Mouse (Mus musculus) liver, embryonic 14.5 days (tissue): ENCODE data around the gene Wdr89. TPM values are rescaled to one million over a fixed set of nuclear protein-coding genes. Genes with fewer than 3 reads are reported as not detected.

Experiments used
- ATAC-seq: fragments of 200-750 bp; cut with Nextera tagmentation; 2 replicates; pipeline ENCODE4 v1.8.0; 2017; ENCODE audit warnings: moderate number of reproducible peaks, mild to moderate bottlenecking, moderate library complexity; ENCODE audit not compliant: insufficient read depth
- DNase-seq, 3 experiments: peaks; one replicate each; pipeline ENCODE4 v3.0.0-alpha.2; 2012 to 2013; ENCODE audit warnings: low read depth in 3 of 3, low spot score in 3 of 3
- H3K27ac ChIP-seq: fragments of 300-500 bp; sonication (generic); 2 replicates; pipeline ENCODE4 v1.5.1; 2014; ENCODE audit warnings: moderate library complexity, mild to moderate bottlenecking, control low read depth, inconsistent platforms
- H3K27me3 ChIP-seq: fragments of 300-500 bp; sonication (generic); 2 replicates; pipeline ENCODE4 v1.6.1; 2014; ENCODE audit warnings: mild to moderate bottlenecking, low read length, moderate library complexity; ENCODE audit not compliant: control insufficient read depth, insufficient read depth
- H3K36me3 ChIP-seq: fragments of 300-500 bp; sonication (generic); replicated peaks from 2 replicates; pipeline ENCODE4 v1.6.1; 2014; ENCODE audit warnings: low read depth; ENCODE audit not compliant: control insufficient read depth, insufficient read depth
- H3K4me1 ChIP-seq, 2 experiments: fragments of 200-500 bp in 1 of 2; fragments of 300-500 bp in 1 of 2; sonication (generic) in 1 of 2; replicated peaks; 2 replicates each; pipeline ENCODE4 v1.6.1; 2012 to 2014; ENCODE audit warnings: antibody characterized with exemption in 1 of 2, inconsistent platforms in 1 of 2, low read length in 1 of 2; ENCODE audit not compliant: control insufficient read depth in 2 of 2, insufficient read depth in 2 of 2
- H3K4me2 ChIP-seq: fragments of 300-500 bp; sonication (generic); 2 replicates; pipeline ENCODE4 v1.6.1; 2014; ENCODE audit warnings: low read depth, mild to moderate bottlenecking, control low read depth, moderate library complexity
- H3K4me3 ChIP-seq, 2 experiments: fragments of 200-500 bp in 1 of 2; fragments of 300-500 bp in 1 of 2; sonication (generic) in 1 of 2; 2 replicates each; pipeline ENCODE4 v1.5.1; 2012 to 2014; ENCODE audit warnings: low read depth in 2 of 2, low read length in 2 of 2, mild to moderate bottlenecking in 2 of 2, control low read depth in 1 of 2, inconsistent platforms in 1 of 2, moderate library complexity in 1 of 2; ENCODE audit not compliant: insufficient read depth in 1 of 2
- H3K9ac ChIP-seq: fragments of 300-500 bp; sonication (generic); replicated peaks from 2 replicates; pipeline ENCODE4 v1.6.1; 2014; ENCODE audit warnings: mild to moderate bottlenecking, control low read depth, moderate library complexity
- H3K9me3 ChIP-seq: fragments of 300-500 bp; sonication (generic); 2 replicates; pipeline ENCODE4 v1.6.1; 2016; ENCODE audit warnings: low read length, mixed read lengths; ENCODE audit not compliant: control insufficient read depth
- CTCF ChIP-seq: IDR thresholded peaks from 2 replicates; pipeline ENCODE4 v1.5.1; 2016; ENCODE audit warnings: antibody characterized with exemption, low read depth, control low read depth
- EP300 ChIP-seq: IDR thresholded peaks from 2 replicates; pipeline ENCODE4 v1.6.1; 2016; ENCODE audit warnings: antibody characterized with exemption, low read depth
- WGBS: fragments of 180-500 bp; shearing (Covaris S2); extraction: QIAGEN DNeasy Blood & Tissue Kit; methylation state at CpG from one replicate; pipeline ENCODE4 v1.1.7; 2014; ENCODE audit not compliant: insufficient replicate concordance; 5-methylcytosine and 5-hydroxymethylcytosine counted together
- polyA plus RNA-seq, 2 experiments: library from polyadenylated mRNA; depleted of rRNA in 1 of 2; stranded (reverse) in 1 of 2; unstranded in 1 of 2; fragments of >200 nt; fragmentation: Nextera tagmentation in 1 of 2; extraction: Ambion mirVana in 1 of 2; gene quantifications; 2 replicates each; pipeline versions ENCODE4 v1.2.1 to v1.2.3; 2012 to 2014

Gene Wdr89
- polyA plus RNA-seq, 2 experiments = 5.3 to 5.5 TPM

- H3K27ac ChIP-seq = no peak overlapping the region
- H3K9me3 ChIP-seq = no peaks in the 10 kb centered on the region
- H3K4me3 ChIP-seq = no peak overlapping the region
- no peaks in the 10 kb centered on the region for H3K27me3 ChIP-seq
- 64% methylated on average over 2 of the region's 2 CpGs for WGBS
- H3K9ac ChIP-seq = no peak overlapping the region
- H3K36me3 ChIP-seq = no peaks in the 10 kb centered on the region
- H3K4me1 ChIP-seq = peaks cover 0 to 12% of the 10 kb centered on the region in 2 experiments; a peak in 2 of 4 replicates
- DNase-seq (no peak), ATAC-seq (no peak)
- no peak for TF ChIP-seq CTCF
- TF ChIP-seq EP300 = no peak
- H3K4me2 ChIP-seq = no peak overlapping the region
Observed at GRCm38 (mm10) chr12:75638345-75638744, 31.0 kb downstream of the Wdr89 start.

DNA sequence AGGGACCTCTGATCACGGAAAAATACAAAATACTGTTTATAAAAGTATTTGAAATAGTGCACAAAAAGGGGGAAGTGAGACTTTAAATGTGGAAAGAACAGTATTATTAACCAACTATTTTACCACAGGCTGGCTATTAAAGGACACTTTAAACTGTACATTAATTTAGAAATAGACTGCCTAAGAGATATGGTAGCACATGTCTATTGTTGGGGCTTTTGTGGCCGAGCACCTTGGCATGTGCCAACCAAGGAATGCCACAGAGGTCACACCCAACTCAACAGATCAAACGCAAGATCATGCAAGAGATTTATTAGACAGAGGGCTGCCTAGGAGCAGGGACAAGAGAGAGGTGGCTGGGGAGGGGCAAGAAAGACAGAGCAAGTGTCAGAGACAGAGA lies 32.2 kb downstream of the Wdr89 start:
- Histone ChIP-seq H3K36me3 (no peaks in the 10 kb centered on the region), H3K4me1 (peaks cover 0 to 12% of the 10 kb centered on the region in 2 experiments; a peak in 2 of 4 replicates), H3K9ac (no peak overlapping the region), H3K27me3 (no peaks in the 10 kb centered on the region), H3K27ac (no peak overlapping the region), H3K9me3 (no peaks in the 10 kb centered on the region), H3K4me3 (no peak overlapping the region), H3K4me2 (no peak overlapping the region)
- 61% methylated on average over 3 of the region's 3 CpGs for WGBS
- ATAC-seq (no peak), DNase-seq (no peak)
- no peak for TF ChIP-seq EP300
- TF ChIP-seq CTCF = no peak

GRCm38 (mm10) chr12:75635771-75636430 lies 33.4 kb downstream of the Wdr89 start:
- DNase-seq (no peak), ATAC-seq (no peak)
- Histone ChIP-seq H3K27ac (no peak overlapping the region), H3K36me3 (no peaks in the 10 kb centered on the region), H3K9ac (no peak overlapping the region), H3K9me3 (no peaks in the 10 kb centered on the region), H3K4me3 (no peak overlapping the region), H3K4me1 (peaks cover 0 to 12% of the 10 kb centered on the region in 2 experiments; a peak in 2 of 4 replicates), H3K27me3 (no peaks in the 10 kb centered on the region), H3K4me2 (no peak overlapping the region)
- TF ChIP-seq EP300 (no peak), CTCF (no peak)
- WGBS = 65% methylated on average over 10 of the region's 10 CpGs

DNA sequence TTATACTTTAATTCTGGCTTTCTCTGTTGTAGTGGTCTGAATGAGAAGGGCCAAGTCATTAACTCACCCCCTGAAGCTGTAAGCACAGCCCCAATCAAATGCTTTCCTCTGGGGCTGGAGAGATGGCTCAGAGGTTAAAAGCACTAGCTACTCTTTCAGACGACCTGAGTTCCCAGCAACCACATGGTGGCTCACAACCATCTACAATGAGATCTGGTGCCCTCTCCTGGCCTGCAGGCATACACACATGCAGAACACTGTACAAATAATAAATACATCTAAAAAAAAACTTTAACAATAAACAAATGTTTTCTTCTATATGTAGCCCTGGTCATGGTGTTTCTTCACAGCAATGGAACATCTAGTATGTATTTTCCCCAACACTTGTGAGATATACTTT lies 39.7 kb downstream of the Wdr89 start:
- Histone ChIP-seq H3K4me1 (no peaks in the 10 kb centered on the region), H3K4me2 (no peak overlapping the region), H3K9me3 (no peaks in the 10 kb centered on the region), H3K4me3 (no peak overlapping the region), H3K36me3 (no peaks in the 10 kb centered on the region), H3K27ac (no peak overlapping the region), H3K9ac (no peak overlapping the region), H3K27me3 (no peaks in the 10 kb centered on the region)
- no peak for ATAC-seq
- WGBS = 63% methylated on average over 1 of the region's 1 CpGs
- TF ChIP-seq EP300 (no peak), CTCF (peak; percentile 41)
- DNase-seq = no peak

GRCm38 (mm10) chr12:75623292-75623691 lies 46.0 kb downstream of the Wdr89 start:
- H3K4me1 ChIP-seq = peaks cover 2 to 12% of the 10 kb centered on the region in 2 experiments; a peak in 3 of 4 replicates
- TF ChIP-seq EP300 (no peak), CTCF (no peak)
- WGBS = 56% methylated on average over 5 of the region's 5 CpGs
- H3K27me3 ChIP-seq = no peaks in the 10 kb centered on the region
- H3K9me3 ChIP-seq = no peaks in the 10 kb centered on the region
- H3K27ac ChIP-seq = no peak overlapping the region
- no peak overlapping the region for H3K4me3 ChIP-seq
- DNase-seq (no peak), ATAC-seq (peak; percentile 72)
- H3K9ac ChIP-seq = no peak overlapping the region
- H3K4me2 ChIP-seq = no peak overlapping the region
- H3K36me3 ChIP-seq = no peaks in the 10 kb centered on the region
